Mouse (Mus musculus) neural tube, embryonic 11.5 days (tissue): Measurements from ENCODE around the gene Cyth3. TPM values are rescaled to one million over a fixed set of nuclear protein-coding genes. Genes with fewer than 3 reads are reported as not detected.

Experiments
- ATAC-seq: fragments of 200-750 bp; cut with Nextera tagmentation; 2 replicates; pipeline ENCODE4 v1.8.0; 2017; ENCODE audit warnings: moderate number of reproducible peaks, mild to moderate bottlenecking, moderate TSS enrichment, moderate library complexity; ENCODE audit not compliant: insufficient read depth, low FRiP score, low TSS enrichment
- DNase-seq: peaks from one replicate; pipeline ENCODE4 v3.0.0-alpha.2; 2015; ENCODE audit warnings: low spot score
- H3K27ac ChIP-seq: fragments of 300-500 bp; sonication (generic); 2 replicates; pipeline ENCODE4 v1.5.1; 2014; ENCODE audit warnings: low read depth, mild to moderate bottlenecking, low read length
- H3K27me3 ChIP-seq: fragments of 300-500 bp; sonication (generic); 2 replicates; pipeline ENCODE4 v1.6.1; 2014; ENCODE audit warnings: mild to moderate bottlenecking, low read length, mixed read lengths; ENCODE audit not compliant: control insufficient read depth, insufficient read depth
- H3K36me3 ChIP-seq: fragments of 300-500 bp; sonication (generic); 2 replicates; pipeline ENCODE4 v1.6.1; 2014; ENCODE audit warnings: mild to moderate bottlenecking, low read length, moderate library complexity, mixed read lengths; ENCODE audit not compliant: control insufficient read depth, insufficient read depth
- H3K4me1 ChIP-seq: fragments of 300-500 bp; sonication (generic); 2 replicates; pipeline ENCODE4 v1.6.1; 2014; ENCODE audit warnings: low read length, mixed read lengths; ENCODE audit not compliant: control insufficient read depth, insufficient read depth
- H3K4me2 ChIP-seq: fragments of 300-500 bp; sonication (generic); 2 replicates; pipeline ENCODE4 v1.6.1; 2014; ENCODE audit warnings: low read depth, mild to moderate bottlenecking, moderate library complexity
- H3K4me3 ChIP-seq: fragments of 300-500 bp; sonication (generic); 2 replicates; pipeline ENCODE4 v1.5.1; 2014; ENCODE audit warnings: low read depth, low read length
- H3K9ac ChIP-seq: fragments of 300-500 bp; sonication (generic); 2 replicates; pipeline ENCODE4 v1.6.1; 2014; ENCODE audit warnings: mild to moderate bottlenecking, low read length
- H3K9me3 ChIP-seq: fragments of 300-500 bp; sonication (generic); 2 replicates; pipeline ENCODE4 v1.6.1; 2016; ENCODE audit warnings: low read length; ENCODE audit not compliant: control insufficient read depth
- WGBS: fragments of 180-500 bp; shearing (Covaris S2); extraction: QIAGEN DNeasy Blood & Tissue Kit; methylation state at CpG from one replicate; pipeline ENCODE4 v1.1.7; 2014; 5-methylcytosine and 5-hydroxymethylcytosine counted together
- polyA plus RNA-seq: library from polyadenylated mRNA; unstranded; fragments of >200 nt; fragmentation: Nextera tagmentation; extraction: Ambion mirVana; gene quantifications from 2 replicates; pipeline ENCODE4 v1.2.1, GENCODE M21; 2014

Gene Cyth3
- polyA plus RNA-seq, 1 experiment from 2014 or later: 40.0 TPM

- 90% methylated on average over 7 of the region's 7 CpGs for WGBS
- no peak overlapping the region for H3K4me2 ChIP-seq
- H3K36me3 ChIP-seq: no peaks in the 10 kb centered on the region
- H3K9me3 ChIP-seq: no peaks in the 10 kb centered on the region
- no peak for DNase-seq
- H3K27me3 ChIP-seq: no peaks in the 10 kb centered on the region
- ATAC-seq: no peak
- H3K27ac ChIP-seq: no peak overlapping the region
- no peak overlapping the region for H3K9ac ChIP-seq
- H3K4me1 ChIP-seq: peaks cover 2% of the 10 kb centered on the region; the same call in 1 of the 2 replicates
- no peak overlapping the region for H3K4me3 ChIP-seq
These were observed 13.9 kb downstream of the Cyth3 start for GRCm38 (mm10) chr5:143636173-143636572.

GRCm38 (mm10) chr5:143637832-143638420 lies 15.7 kb downstream of the Cyth3 start:
- no peak overlapping the region for H3K4me2 ChIP-seq
- peaks cover 2% of the 10 kb centered on the region; the same call in 1 of the 2 replicates for H3K4me1 ChIP-seq
- ATAC-seq (no peak), DNase-seq (no peak)
- no peak overlapping the region for H3K27ac ChIP-seq
- no peaks in the 10 kb centered on the region for H3K27me3 ChIP-seq
- H3K9me3 ChIP-seq: no peaks in the 10 kb centered on the region
- H3K4me3 ChIP-seq: no peak overlapping the region
- 81% methylated on average over 11 of the region's 11 CpGs for WGBS
- no peak overlapping the region for H3K9ac ChIP-seq
- no peaks in the 10 kb centered on the region for H3K36me3 ChIP-seq

GRCm38 (mm10) chr5:143638516-143639270 lies 16.4 kb downstream of the Cyth3 start:
- no peaks in the 10 kb centered on the region for H3K36me3 ChIP-seq
- H3K27me3 ChIP-seq: no peaks in the 10 kb centered on the region
- H3K4me3 ChIP-seq: no peak overlapping the region
- no peaks in the 10 kb centered on the region for H3K9me3 ChIP-seq
- no peak overlapping the region for H3K4me2 ChIP-seq
- H3K27ac ChIP-seq: no peak overlapping the region
- DNase-seq (no peak), ATAC-seq (no peak)
- peaks cover 2% of the 10 kb centered on the region; the same call in 1 of the 2 replicates for H3K4me1 ChIP-seq
- 81% methylated on average over 7 of the region's 7 CpGs for WGBS
- no peak overlapping the region for H3K9ac ChIP-seq

- no peak for ATAC-seq
- DNase-seq: no peak
- Histone ChIP-seq H3K4me2 (no peak overlapping the region), H3K27ac (no peak overlapping the region), H3K27me3 (no peaks in the 10 kb centered on the region), H3K9ac (no peak overlapping the region), H3K9me3 (no peaks in the 10 kb centered on the region), H3K4me3 (no peak overlapping the region), H3K4me1 (peaks cover 2% of the 10 kb centered on the region; the same call in 1 of the 2 replicates), H3K36me3 (no peaks in the 10 kb centered on the region)
- WGBS: 94% methylated on average over 4 of the region's 4 CpGs
These were observed 17.1 kb downstream of the Cyth3 start for GRCm38 (mm10) chr5:143639329-143639728.

GRCm38 (mm10) chr5:143639810-143640209 lies 17.6 kb downstream of the Cyth3 start:
- Histone ChIP-seq H3K4me2 (no peak overlapping the region), H3K27ac (no peak overlapping the region), H3K9ac (no peak overlapping the region), H3K9me3 (no peaks in the 10 kb centered on the region), H3K36me3 (no peaks in the 10 kb centered on the region), H3K4me3 (no peak overlapping the region), H3K4me1 (peaks cover 2% of the 10 kb centered on the region; the same call in 1 of the 2 replicates), H3K27me3 (no peaks in the 10 kb centered on the region)
- 87% methylated on average over 7 of the region's 7 CpGs for WGBS
- ATAC-seq (no peak), DNase-seq (no peak)

- no peak for DNase-seq
- Histone ChIP-seq H3K27ac (no peak overlapping the region), H3K27me3 (no peaks in the 10 kb centered on the region), H3K4me3 (no peak overlapping the region), H3K4me2 (no peak overlapping the region), H3K4me1 (peaks cover 2% of the 10 kb centered on the region; the same call in 1 of the 2 replicates), H3K36me3 (no peaks in the 10 kb centered on the region), H3K9me3 (no peaks in the 10 kb centered on the region), H3K9ac (no peak overlapping the region)
- ATAC-seq: no peak
- WGBS: 70% methylated on average over 3 of the region's 3 CpGs
These were observed 19.3 kb downstream of the Cyth3 start for GRCm38 (mm10) chr5:143641503-143641902.

GRCm38 (mm10) chr5:143642262-143642831 lies 20.1 kb downstream of the Cyth3 start:
- DNase-seq: no peak
- no peak overlapping the region for H3K4me2 ChIP-seq

GRCm38 (mm10) chr5:143645976-143646375 lies 23.7 kb downstream of the Cyth3 start:
- no peak for ATAC-seq
- H3K27ac ChIP-seq: no peak overlapping the region
- H3K27me3 ChIP-seq: no peaks in the 10 kb centered on the region
- no peaks in the 10 kb centered on the region for H3K36me3 ChIP-seq
- no peak overlapping the region for H3K9ac ChIP-seq
- WGBS: 80% methylated on average over 5 of the region's 5 CpGs
- no peak overlapping the region for H3K4me3 ChIP-seq
- DNase-seq: no peak
- no peaks in the 10 kb centered on the region for H3K4me1 ChIP-seq
- H3K4me2 ChIP-seq: no peak overlapping the region
- no peaks in the 10 kb centered on the region for H3K9me3 ChIP-seq

More at GRCm38 (mm10) chr5:143642262-143642831, 20.1 kb downstream of the Cyth3 start:
- 53% methylated on average over 4 of the region's 4 CpGs for WGBS
- peaks cover 2% of the 10 kb centered on the region; the same call in 1 of the 2 replicates for H3K4me1 ChIP-seq
- no peak overlapping the region for H3K27ac ChIP-seq
- no peaks in the 10 kb centered on the region for H3K36me3 ChIP-seq
- H3K4me3 ChIP-seq: no peak overlapping the region
- H3K27me3 ChIP-seq: no peaks in the 10 kb centered on the region
- no peak overlapping the region for H3K9ac ChIP-seq
- ATAC-seq: no peak
- H3K9me3 ChIP-seq: no peaks in the 10 kb centered on the region
